Mouse (Mus musculus): ENCODE data around the gene Epp13. TPM values are rescaled to one million over a fixed set of nuclear protein-coding genes. Genes with fewer than 3 reads are reported as not detected.
A peak's percentile ranks its signal among the peaks of the same experiment; 100 is the strongest.
"Not testable (repeated sequence)": the region's sequence is repeated elsewhere in the genome, so short reads cannot be mapped to it uniquely, and the experiment has no call there.

Epp13 gene
- total and polyA plus RNA-seq, 3 experiments = not detected

DNA sequence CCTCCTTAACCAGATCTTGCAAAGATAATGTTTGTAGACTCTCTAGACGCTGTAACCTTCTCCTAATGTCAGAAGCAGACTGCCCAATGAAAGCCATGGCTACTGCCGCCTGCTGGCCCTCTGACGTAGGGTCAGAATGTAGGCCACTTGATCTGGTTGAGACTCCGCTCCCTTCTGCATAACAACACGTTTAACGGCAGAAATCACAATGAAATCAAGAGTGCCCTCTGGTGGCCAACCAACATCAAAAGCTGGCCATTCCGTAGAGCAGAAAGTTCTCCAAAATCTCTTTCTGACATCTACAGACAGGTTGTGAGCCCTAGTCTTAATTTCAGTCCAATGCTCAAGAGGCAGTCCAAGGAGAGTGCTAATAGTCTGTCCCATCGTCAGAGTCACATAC is 24.0 kb upstream of the Epp13 start:
- H3K4me1 ChIP-seq (ENCODE audit: control insufficient read depth, insufficient read depth, low read length); H3K27ac ChIP-seq; H3K27me3 ChIP-seq (ENCODE audit: control insufficient read depth, insufficient read depth, low read length); H3K9ac ChIP-seq (ENCODE audit: low read depth, low read length); H3K79me2 ChIP-seq (replicated peaks; ENCODE audit: control insufficient read depth, insufficient read depth, low read length); intact Hi-C loops (cut with DNase I); H3K36me3 ChIP-seq (ENCODE audit: control insufficient read depth, insufficient read depth, low read length); H3K4me3 ChIP-seq; DNase-seq: not testable (repeated sequence)
- 44% methylated on average over 8 of the region's 8 CpGs for WGBS
- peak; percentile 24; the same call in 1 of the 2 replicates for TF ChIP-seq CTCF (IDR thresholded peaks at IDR 0.05)

DNA sequence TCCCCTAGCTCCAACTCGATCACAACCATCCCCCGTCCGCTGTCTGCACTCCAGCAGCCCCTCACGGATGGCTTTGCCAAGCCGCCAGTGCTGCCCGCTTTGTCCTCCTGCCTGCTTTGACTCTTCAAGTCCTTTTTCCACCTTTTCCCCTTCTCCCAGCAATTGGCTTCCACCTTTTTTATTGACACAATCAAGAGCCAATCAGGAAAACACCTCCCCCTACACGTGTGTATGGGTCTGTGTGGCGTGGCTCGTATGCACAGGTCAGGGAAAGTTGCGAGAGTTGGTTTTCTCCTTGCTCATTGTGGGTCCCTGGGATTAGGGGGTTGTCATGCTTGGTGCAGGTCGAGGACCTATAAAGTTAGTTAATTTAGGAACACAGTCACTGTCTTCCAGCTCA is 12.7 kb upstream of the Epp13 start:
- Histone ChIP-seq H3K9ac (ENCODE audit: low read depth, low read length) (no peak overlapping the region), H3K27me3 (ENCODE audit: control insufficient read depth, insufficient read depth, low read length) (no peaks in the 10 kb centered on the region), H3K27ac (no peak overlapping the region), H3K36me3 (ENCODE audit: control insufficient read depth, insufficient read depth, low read length) (no peaks in the 10 kb centered on the region), H3K79me2 (replicated peaks; ENCODE audit: control insufficient read depth, insufficient read depth, low read length) (no peaks in the 10 kb centered on the region), H3K4me1 (ENCODE audit: control insufficient read depth, insufficient read depth, low read length) (no peaks in the 10 kb centered on the region), H3K4me3 (no peak overlapping the region)
- DNase-seq = no peak
- 37% methylated on average over 11 of the region's 11 CpGs for WGBS
- intact Hi-C loops (cut with DNase I) = no loop called here
- TF ChIP-seq POLR2A (IDR thresholded peaks at IDR 0.05; ENCODE audit: insufficient read depth, low read depth, low read length) = no peak
- TF ChIP-seq CTCF (IDR thresholded peaks at IDR 0.05) = no peak
- TF ChIP-seq EP300 (IDR thresholded peaks at IDR 0.05; ENCODE audit: insufficient read depth, low read depth, low read length) = no peak

DNA sequence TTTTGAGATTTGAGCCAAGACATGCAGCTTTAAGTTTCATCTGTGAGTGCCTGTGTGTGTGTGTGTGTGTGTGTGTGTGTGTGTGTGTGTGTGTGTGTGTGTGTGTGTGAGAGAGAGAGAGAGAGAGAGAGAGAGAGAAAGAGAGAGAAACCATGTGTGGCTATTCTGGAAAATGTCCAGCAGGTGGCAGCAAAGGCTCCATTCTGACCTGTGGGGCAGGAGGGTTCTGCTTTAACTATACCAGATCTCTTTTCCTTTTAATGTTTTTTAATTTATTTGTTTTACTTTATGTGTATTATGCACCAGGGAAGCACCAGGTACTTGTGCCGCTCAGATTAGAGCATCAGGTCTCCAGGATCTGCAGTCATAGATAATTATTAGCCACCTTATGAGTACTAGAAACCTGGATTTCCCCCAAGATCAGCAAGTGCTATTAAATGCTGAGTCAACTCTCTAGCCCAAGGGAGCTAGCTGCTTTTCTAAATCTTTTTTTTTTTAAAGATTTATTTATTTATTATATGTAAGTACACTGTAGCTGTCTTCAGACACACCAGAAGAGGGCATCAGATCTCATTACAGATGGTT is 11.6 kb upstream of the Epp13 start:
- not testable (repeated sequence) for H3K4me3 ChIP-seq; H3K9ac ChIP-seq (ENCODE audit: low read depth, low read length); H3K27ac ChIP-seq; H3K27me3 ChIP-seq (ENCODE audit: control insufficient read depth, insufficient read depth, low read length); H3K4me1 ChIP-seq (ENCODE audit: control insufficient read depth, insufficient read depth, low read length); H3K79me2 ChIP-seq (replicated peaks; ENCODE audit: control insufficient read depth, insufficient read depth, low read length); H3K36me3 ChIP-seq (ENCODE audit: control insufficient read depth, insufficient read depth, low read length)
- WGBS = 7% methylated on average over 1 of the region's 1 CpGs
- peak in 1 of 2 experiments; percentile 8 for DNase-seq
- intact Hi-C loops (cut with DNase I) = loop anchor here (1.0 kb wide), 1 partner anchor 41 kb away; no protein-coding TSS in a partner anchor
- peak; percentile 62 for TF ChIP-seq CTCF (IDR thresholded peaks at IDR 0.05)

DNA sequence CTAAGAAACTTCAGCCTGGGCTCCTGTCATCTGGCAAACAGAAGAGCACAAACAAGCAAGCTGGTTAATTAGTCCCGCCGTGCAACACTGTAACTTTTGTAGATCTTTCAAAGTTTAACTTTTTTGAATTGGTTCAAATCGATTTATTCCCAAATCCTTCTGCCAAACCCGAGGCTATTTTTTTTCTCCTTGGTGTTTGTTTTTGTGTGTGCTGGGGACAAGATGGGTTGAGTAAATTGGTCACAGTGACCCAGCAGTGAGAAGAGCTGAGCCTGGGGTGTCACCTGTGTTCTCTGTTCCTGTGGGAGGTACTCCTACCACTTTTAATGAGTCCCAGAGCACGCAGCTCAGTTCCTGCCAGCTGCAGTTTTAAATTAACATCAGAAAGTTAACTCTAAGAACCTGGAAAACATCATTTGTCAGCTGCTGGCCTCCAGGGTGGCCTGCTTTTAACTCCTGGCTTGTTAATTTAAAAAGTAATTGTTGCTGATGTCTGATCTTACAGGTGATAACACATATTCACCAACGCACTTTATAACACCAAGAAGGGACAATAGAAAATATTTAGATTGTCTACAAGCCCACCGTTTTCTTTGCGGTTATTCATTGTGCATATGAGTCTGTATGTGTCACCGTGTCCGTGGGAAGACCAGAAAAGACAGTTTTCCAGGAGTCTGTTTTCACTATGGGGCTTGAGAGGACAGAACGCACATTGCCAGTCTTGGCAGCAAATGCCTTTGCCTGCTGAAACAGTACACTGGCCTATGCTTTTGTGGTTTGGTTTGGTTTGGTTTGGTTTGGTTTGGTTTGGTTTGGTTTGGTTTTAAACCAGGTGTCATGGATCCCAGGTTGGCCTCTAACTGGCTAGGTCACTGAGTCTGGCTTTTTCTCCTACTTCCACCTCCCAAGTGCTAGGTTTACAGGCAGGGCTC is 7.9 kb upstream of the Epp13 start:
- TF ChIP-seq POLR2A (IDR thresholded peaks at IDR 0.05; ENCODE audit: insufficient read depth, low read depth, low read length) (no peak), EP300 (IDR thresholded peaks at IDR 0.05; ENCODE audit: insufficient read depth, low read depth, low read length) (no peak), CTCF (IDR thresholded peaks at IDR 0.05) (no peak)
- no peaks in the 10 kb centered on the region for H3K79me2 ChIP-seq (replicated peaks; ENCODE audit: control insufficient read depth, insufficient read depth, low read length)
- H3K27me3 ChIP-seq (ENCODE audit: control insufficient read depth, insufficient read depth, low read length) = no peaks in the 10 kb centered on the region; the same call in 1 of the 2 replicates
- H3K36me3 ChIP-seq (ENCODE audit: control insufficient read depth, insufficient read depth, low read length) = no peaks in the 10 kb centered on the region
- no peak overlapping the region for H3K4me3 ChIP-seq
- no peaks in the 10 kb centered on the region for H3K4me1 ChIP-seq (ENCODE audit: control insufficient read depth, insufficient read depth, low read length)
- no peak for DNase-seq
- H3K9ac ChIP-seq (ENCODE audit: low read depth, low read length) = no peak overlapping the region
- intact Hi-C loops (cut with DNase I) = no loop called here
- no peak overlapping the region for H3K27ac ChIP-seq
- 32% methylated on average over 11 of the region's 11 CpGs for WGBS

DNA sequence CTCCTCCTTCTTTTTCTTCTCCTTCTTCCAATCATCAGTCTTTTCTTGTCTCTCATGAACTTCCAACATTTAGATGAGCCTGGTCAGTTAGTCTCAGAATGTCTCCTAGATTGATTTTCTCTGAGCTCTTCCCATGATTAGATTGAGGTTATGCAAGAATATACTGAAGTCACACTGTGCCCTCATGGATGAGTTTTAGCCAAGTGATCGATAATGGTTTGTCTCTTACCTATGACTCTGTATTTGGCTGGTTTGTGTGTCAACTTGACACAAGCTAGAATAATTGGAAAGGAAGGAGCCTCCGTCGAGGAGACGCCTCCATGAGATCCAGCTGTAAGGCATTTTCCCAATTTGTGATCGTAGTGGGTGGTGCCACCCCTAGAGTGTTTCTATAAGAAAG is 1.9 kb downstream of the Epp13 start:
- no peaks in the 10 kb centered on the region for H3K4me1 ChIP-seq (ENCODE audit: control insufficient read depth, insufficient read depth, low read length)
- H3K36me3 ChIP-seq (ENCODE audit: control insufficient read depth, insufficient read depth, low read length) = no peaks in the 10 kb centered on the region
- DNase-seq = no peak
- H3K79me2 ChIP-seq (replicated peaks; ENCODE audit: control insufficient read depth, insufficient read depth, low read length) = no peaks in the 10 kb centered on the region
- no peaks in the 10 kb centered on the region for H3K27me3 ChIP-seq (ENCODE audit: control insufficient read depth, insufficient read depth, low read length)
- intact Hi-C loops (cut with DNase I) = no loop called here
- 85% methylated on average over 5 of the region's 5 CpGs for WGBS
- TF ChIP-seq CTCF (IDR thresholded peaks at IDR 0.05) (no peak), EP300 (IDR thresholded peaks at IDR 0.05; ENCODE audit: insufficient read depth, low read depth, low read length) (no peak), POLR2A (IDR thresholded peaks at IDR 0.05; ENCODE audit: insufficient read depth, low read depth, low read length) (no peak)
- no peak overlapping the region for H3K27ac ChIP-seq
- H3K4me3 ChIP-seq = no peak overlapping the region
- H3K9ac ChIP-seq (ENCODE audit: low read depth, low read length) = no peak overlapping the region

DNA sequence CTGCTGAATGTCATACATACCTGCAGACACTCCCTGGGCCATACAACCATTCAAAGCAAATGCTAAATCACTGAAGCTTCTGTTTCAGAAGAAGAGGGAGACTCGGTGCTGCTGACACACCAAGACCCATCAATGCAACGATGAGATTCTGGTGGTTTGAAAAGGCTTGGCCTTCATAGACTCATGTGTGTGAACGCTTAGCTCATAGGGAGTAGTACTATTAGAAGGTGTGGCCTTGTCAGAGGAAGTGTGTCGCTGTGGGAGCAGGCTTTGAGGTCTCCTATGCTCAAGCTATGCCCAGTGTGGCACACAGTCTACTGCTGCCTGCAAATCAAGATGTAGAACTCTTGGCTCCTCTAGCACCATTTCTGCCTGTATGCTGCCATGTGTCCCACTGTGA is 4.9 kb downstream of the Epp13 start:
- Histone ChIP-seq H3K9ac (ENCODE audit: low read depth, low read length) (no peak overlapping the region), H3K4me3 (no peak overlapping the region), H3K4me1 (ENCODE audit: control insufficient read depth, insufficient read depth, low read length) (no peaks in the 10 kb centered on the region), H3K36me3 (ENCODE audit: control insufficient read depth, insufficient read depth, low read length) (no peaks in the 10 kb centered on the region), H3K27me3 (ENCODE audit: control insufficient read depth, insufficient read depth, low read length) (no peaks in the 10 kb centered on the region), H3K27ac (no peak overlapping the region), H3K79me2 (replicated peaks; ENCODE audit: control insufficient read depth, insufficient read depth, low read length) (no peaks in the 10 kb centered on the region)
- WGBS = 78% methylated on average over 4 of the region's 4 CpGs
- no peak for DNase-seq
- intact Hi-C loops (cut with DNase I) = no loop called here
- TF ChIP-seq EP300 (IDR thresholded peaks at IDR 0.05; ENCODE audit: insufficient read depth, low read depth, low read length) (no peak), CTCF (IDR thresholded peaks at IDR 0.05) (no peak), POLR2A (IDR thresholded peaks at IDR 0.05; ENCODE audit: insufficient read depth, low read depth, low read length) (no peak)
